Mouse (Mus musculus) embryonic facial prominence, embryonic 11.5 days (tissue): ENCODE data around the gene Rasgrf1. TPM values are rescaled to one million over a fixed set of nuclear protein-coding genes. Genes with fewer than 3 reads are reported as not detected.

ENCODE experiments used
- ATAC-seq: fragments of 200-750 bp; cut with Nextera tagmentation; replicated peaks from 2 replicates; pipeline ENCODE4 v1.8.0; 2017; ENCODE audit warnings: low read depth; ENCODE audit not compliant: insufficient number of reproducible peaks, low FRiP score, low TSS enrichment
- DNase-seq: peaks from one replicate; pipeline ENCODE4 v3.0.0-alpha.2; 2015; ENCODE audit warnings: low spot score
- H3K27ac ChIP-seq: fragments of 300-500 bp; sonication (generic); replicated peaks from 2 replicates; pipeline ENCODE4 v1.5.1; 2014; ENCODE audit warnings: mild to moderate bottlenecking, low read depth, low read length, control low read depth
- H3K27me3 ChIP-seq: fragments of 300-500 bp; sonication (generic); 2 replicates; pipeline ENCODE4 v1.6.1; 2014; ENCODE audit warnings: mild to moderate bottlenecking, low read length, moderate library complexity, mixed read lengths; ENCODE audit not compliant: control insufficient read depth, insufficient read depth
- H3K36me3 ChIP-seq: fragments of 300-500 bp; sonication (generic); replicated peaks from 2 replicates; pipeline ENCODE4 v1.6.1; 2014; ENCODE audit warnings: low read depth, mild to moderate bottlenecking, low read length, moderate library complexity, mixed read lengths; ENCODE audit not compliant: control insufficient read depth, insufficient read depth
- H3K4me1 ChIP-seq: fragments of 300-500 bp; sonication (generic); 2 replicates; pipeline ENCODE4 v1.6.1; 2014; ENCODE audit warnings: low read length, mixed read lengths; ENCODE audit not compliant: control insufficient read depth, insufficient read depth
- H3K4me2 ChIP-seq: fragments of 300-500 bp; sonication (generic); 2 replicates; pipeline ENCODE4 v1.6.1; 2014; ENCODE audit warnings: low read depth, mild to moderate bottlenecking, control low read depth, low read length, moderate library complexity
- H3K4me3 ChIP-seq: fragments of 300-500 bp; sonication (generic); 2 replicates; pipeline ENCODE4 v1.5.1; 2014; ENCODE audit warnings: low read depth, low read length, control low read depth
- H3K9ac ChIP-seq: fragments of 300-500 bp; sonication (generic); replicated peaks from 2 replicates; pipeline ENCODE4 v1.6.1; 2014; ENCODE audit warnings: mild to moderate bottlenecking, control low read depth, low read length
- H3K9me3 ChIP-seq: fragments of 300-500 bp; sonication (generic); replicated peaks from 2 replicates; pipeline ENCODE4 v1.6.1; 2016; ENCODE audit warnings: mild to moderate bottlenecking, low read length, inconsistent platforms, mixed read lengths; ENCODE audit not compliant: control insufficient read depth
- WGBS: fragments of 180-500 bp; shearing (Covaris S2); extraction: QIAGEN DNeasy Blood & Tissue Kit; methylation state at CpG from one replicate; pipeline ENCODE4 v1.1.7; 2014; 5-methylcytosine and 5-hydroxymethylcytosine counted together
- polyA plus RNA-seq: library from polyadenylated mRNA; unstranded; fragments of >200 nt; fragmentation: Nextera tagmentation; extraction: Ambion mirVana; gene quantifications from 2 replicates; pipeline ENCODE4 v1.2.1, GENCODE M21; 2014

The Rasgrf1 gene
- polyA plus RNA-seq, 1 experiment from 2014 or later: not detected

- H3K9ac ChIP-seq: no peak overlapping the region
- H3K27ac ChIP-seq: no peak overlapping the region
- no peak overlapping the region for H3K4me2 ChIP-seq
- WGBS: 68% methylated on average over 5 of the region's 5 CpGs
- DNase-seq (no peak), ATAC-seq (no peak)
- no peaks in the 10 kb centered on the region for H3K27me3 ChIP-seq
- no peak overlapping the region for H3K4me3 ChIP-seq
- no peaks in the 10 kb centered on the region for H3K9me3 ChIP-seq
- H3K36me3 ChIP-seq: no peaks in the 10 kb centered on the region
- H3K4me1 ChIP-seq: no peaks in the 10 kb centered on the region
Measured at GRCm38 (mm10) chr9:90047937-90048627, 138.4 kb downstream of the Rasgrf1 start.

- WGBS: 84% methylated on average over 2 of the region's 2 CpGs
- no peaks in the 10 kb centered on the region for H3K9me3 ChIP-seq
- no peaks in the 10 kb centered on the region for H3K4me1 ChIP-seq
- ATAC-seq (no peak), DNase-seq (no peak)
- H3K4me3 ChIP-seq: peak within 1 kb of the TSS; percentile 43
- H3K9ac ChIP-seq: peak within 1 kb of the TSS; percentile 57
- H3K27me3 ChIP-seq: no peaks in the 10 kb centered on the region
- no peaks in the 10 kb centered on the region for H3K36me3 ChIP-seq
- H3K27ac ChIP-seq: no peak within 1 kb of the TSS
- peak within 1 kb of the TSS; percentile 87 for H3K4me2 ChIP-seq
Measured at GRCm38 (mm10) chr9:90053852-90054251, 144.1 kb downstream of the Rasgrf1 start, which contains the start of gene Ctsh. Gene Ctsh, plus strand, starts transcription at chr9:90054152.

- Histone ChIP-seq H3K4me3 (peak overlapping the region; percentile 43), H3K4me1 (no peaks in the 10 kb centered on the region), H3K36me3 (no peaks in the 10 kb centered on the region), H3K27me3 (no peaks in the 10 kb centered on the region), H3K9me3 (no peaks in the 10 kb centered on the region), H3K4me2 (peak overlapping the region; percentile 87), H3K27ac (no peak overlapping the region), H3K9ac (peak overlapping the region; percentile 57)
- DNase-seq (peak; percentile 71), ATAC-seq (peak; percentile 79)
- under 1% methylated on average over 35 of the region's 37 CpGs for WGBS
Measured at GRCm38 (mm10) chr9:90054371-90055145, 144.8 kb downstream of the Rasgrf1 start.

GRCm38 (mm10) chr9:90055409-90055808, 145.7 kb downstream of the Rasgrf1 start:
- ATAC-seq (no peak), DNase-seq (no peak)
- WGBS: 57% methylated on average over 5 of the region's 5 CpGs
- H3K9me3 ChIP-seq: no peaks in the 10 kb centered on the region
- H3K9ac ChIP-seq: no peak overlapping the region
- no peak overlapping the region for H3K4me2 ChIP-seq
- H3K36me3 ChIP-seq: no peaks in the 10 kb centered on the region
- no peaks in the 10 kb centered on the region for H3K4me1 ChIP-seq
- H3K27me3 ChIP-seq: no peaks in the 10 kb centered on the region
- H3K4me3 ChIP-seq: no peak overlapping the region
- H3K27ac ChIP-seq: no peak overlapping the region

- 73% methylated on average over 3 of the region's 3 CpGs for WGBS
- H3K9ac ChIP-seq: no peak overlapping the region
- H3K4me3 ChIP-seq: no peak overlapping the region
- no peak overlapping the region for H3K27ac ChIP-seq
- DNase-seq (no peak), ATAC-seq (no peak)
- no peaks in the 10 kb centered on the region for H3K9me3 ChIP-seq
- no peaks in the 10 kb centered on the region for H3K36me3 ChIP-seq
- no peaks in the 10 kb centered on the region for H3K4me1 ChIP-seq
- H3K27me3 ChIP-seq: no peaks in the 10 kb centered on the region
- H3K4me2 ChIP-seq: no peak overlapping the region
Measured at GRCm38 (mm10) chr9:90055911-90056310, 146.2 kb downstream of the Rasgrf1 start.

GRCm38 (mm10) chr9:90056716-90057115, 147.0 kb downstream of the Rasgrf1 start:
- Histone ChIP-seq H3K4me1 (no peaks in the 10 kb centered on the region), H3K36me3 (no peaks in the 10 kb centered on the region), H3K27me3 (no peaks in the 10 kb centered on the region), H3K9me3 (no peaks in the 10 kb centered on the region), H3K9ac (no peak overlapping the region), H3K27ac (no peak overlapping the region), H3K4me3 (no peak overlapping the region), H3K4me2 (no peak overlapping the region)
- DNase-seq (no peak), ATAC-seq (no peak)
- 89% methylated on average over 2 of the region's 2 CpGs for WGBS

- Histone ChIP-seq H3K36me3 (no peaks in the 10 kb centered on the region), H3K4me2 (no peak overlapping the region), H3K27ac (no peak overlapping the region), H3K4me3 (no peak overlapping the region), H3K9ac (no peak overlapping the region), H3K9me3 (no peaks in the 10 kb centered on the region), H3K4me1 (no peaks in the 10 kb centered on the region), H3K27me3 (no peaks in the 10 kb centered on the region)
- no peak for ATAC-seq
- no peak for DNase-seq
- WGBS: 82% methylated on average over 9 of the region's 9 CpGs
Measured at GRCm38 (mm10) chr9:90059828-90060573, 150.3 kb downstream of the Rasgrf1 start.

- DNase-seq (no peak), ATAC-seq (no peak)
- no peaks in the 10 kb centered on the region for H3K4me1 ChIP-seq
Measured at GRCm38 (mm10) chr9:90060574-90060875, 150.8 kb downstream of the Rasgrf1 start.

More at GRCm38 (mm10) chr9:90060574-90060875, 150.8 kb downstream of the Rasgrf1 start:
- H3K27me3 ChIP-seq: no peaks in the 10 kb centered on the region
- H3K27ac ChIP-seq: no peak overlapping the region
- no peak overlapping the region for H3K9ac ChIP-seq
- no peaks in the 10 kb centered on the region for H3K36me3 ChIP-seq
- H3K4me2 ChIP-seq: no peak overlapping the region
- WGBS: 87% methylated on average over 2 of the region's 2 CpGs
- H3K4me3 ChIP-seq: no peak overlapping the region
- H3K9me3 ChIP-seq: no peaks in the 10 kb centered on the region
